Mouse (Mus musculus): ENCODE results near the gene Gm47985. TPM values are rescaled to one million over a fixed set of nuclear protein-coding genes. Genes with fewer than 3 reads are reported as not detected.
"Not testable (repeated sequence)": the region's sequence is repeated elsewhere in the genome, so short reads cannot be mapped to it uniquely, and the experiment has no call there.

Gm47985 gene
- total and polyA plus RNA-seq, 3 experiments: 0.19 to 0.25 TPM; not detected in 1

DNA sequence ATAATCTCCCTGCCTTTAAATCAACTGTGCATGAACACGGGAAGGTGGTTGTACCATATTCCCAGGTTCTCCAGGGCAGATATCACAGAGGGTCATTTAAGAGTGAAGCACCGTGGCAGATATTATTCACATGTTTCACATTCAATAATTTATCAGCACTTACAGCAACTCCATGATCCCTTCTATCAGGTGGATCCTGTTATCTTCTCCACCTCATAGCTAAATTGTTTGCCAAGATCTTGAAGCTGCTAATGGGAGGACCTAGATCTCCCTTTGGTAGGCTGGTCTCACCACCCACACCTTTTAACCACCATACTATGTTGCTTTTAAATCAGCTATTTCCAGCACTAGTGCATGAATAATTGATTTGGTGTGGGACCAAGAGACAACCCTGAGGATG lies 2.2 kb upstream of the Gm47985 start:
- DNase-seq (ENCODE audit: low read depth, low spot score): peak; percentile 41
- Histone ChIP-seq H3K9me3 (replicated peaks; ENCODE audit: insufficient read depth, low read length) (no peaks in the 10 kb centered on the region), H3K79me2 (ENCODE audit: control insufficient read depth, insufficient read depth, low read length, poor library complexity) (no peaks in the 10 kb centered on the region), H3K27me3 (ENCODE audit: control insufficient read depth in 1 of 2, insufficient read depth in 2 of 2, low read length in 2 of 2) (no peaks in the 10 kb centered on the region), H3K9ac (ENCODE audit: control insufficient read depth, low read depth, low read length, poor library complexity, severe bottlenecking) (no peak overlapping the region), H3K27ac (ENCODE audit: control insufficient read depth, low read depth, low read length) (peak overlapping the region; percentile 20), H3K36me3 (ENCODE audit: control insufficient read depth in 1 of 2, insufficient read depth in 2 of 2, low read length in 2 of 2) (peaks cover 0 to 28% of the 10 kb centered on the region in 2 experiments; a peak in 2 of 4 replicates), H3K4me1 (ENCODE audit: control insufficient read depth in 1 of 2, insufficient read depth in 2 of 2, low read length in 2 of 2) (peaks cover 27 to 40% of the 10 kb centered on the region in 2 experiments), H3K4me3 (ENCODE audit: control insufficient read depth in 1 of 2, insufficient read depth in 1 of 2, low read depth in 2 of 2, low read length in 2 of 2) (peak overlapping the region in 1 of 2 experiments; percentile 5; a peak in 1 of 4 replicates)
- TF ChIP-seq MAFK (IDR thresholded peaks at IDR 0.05; ENCODE audit: borderline replicate concordance, low read depth, low read length) (no peak), ZNF384 (IDR thresholded peaks at IDR 0.05; ENCODE audit: low read depth, low read length) (no peak), TCF12 (IDR thresholded peaks at IDR 0.05; ENCODE audit: low read depth, low read length) (peak; percentile 88), POLR2A (IDR thresholded peaks at IDR 0.05; ENCODE audit: control insufficient read depth in 1 of 2, insufficient read depth in 1 of 2, low read depth in 1 of 2, low read length in 2 of 2, poor library complexity in 1 of 2) (no peak), ZKSCAN1 (IDR thresholded peaks at IDR 0.05; ENCODE audit: low read depth, low read length) (no peak), ETS1 (IDR thresholded peaks at IDR 0.05; ENCODE audit: low read depth, low read length) (peak; percentile 79), HCFC1 (IDR thresholded peaks at IDR 0.05; ENCODE audit: low read depth, low read length) (no peak), GATA1 (IDR thresholded peaks at IDR 0.05; ENCODE audit: low read depth, low read length) (peak; percentile 76), EP300 (IDR thresholded peaks at IDR 0.05; ENCODE audit: low read depth in 1 of 2, low read length in 2 of 2) (peak; percentile 66 to 83; a peak in 3 of 4 replicates), RCOR1 (IDR thresholded peaks at IDR 0.05; ENCODE audit: low read depth, low read length) (0 out of 2 replicates have a peak, but pooled peaks have one; percentile 48), MAZ (IDR thresholded peaks at IDR 0.05; ENCODE audit: low read depth, low read length) (no peak)

DNA sequence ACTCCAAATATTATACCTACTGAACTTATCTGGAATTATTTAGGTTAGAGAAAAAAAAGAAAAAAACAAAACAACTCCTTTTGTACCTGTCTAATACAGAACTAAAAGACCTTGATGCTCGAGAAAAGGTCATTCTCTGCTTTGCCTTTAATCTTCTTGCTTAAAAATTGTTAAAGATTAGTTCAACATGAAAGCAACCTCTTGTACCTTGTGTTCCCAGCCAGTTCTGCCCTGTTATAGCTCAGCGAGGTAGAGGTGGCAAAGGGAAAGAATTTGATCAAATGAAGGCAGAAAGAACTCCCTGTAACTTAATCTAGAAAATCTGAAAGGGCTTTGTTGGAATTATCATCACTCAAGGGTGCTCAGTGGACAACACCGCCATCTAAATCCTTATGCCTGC lies 3.8 kb downstream of the Gm47985 start:
- H3K4me3 ChIP-seq (ENCODE audit: control insufficient read depth in 1 of 2, insufficient read depth in 1 of 2, low read depth in 2 of 2, low read length in 2 of 2); H3K9ac ChIP-seq (ENCODE audit: control insufficient read depth, low read depth, low read length, poor library complexity, severe bottlenecking); H3K9me3 ChIP-seq (replicated peaks; ENCODE audit: insufficient read depth, low read length); H3K27me3 ChIP-seq (ENCODE audit: control insufficient read depth in 1 of 2, insufficient read depth in 2 of 2, low read length in 2 of 2); H3K36me3 ChIP-seq (ENCODE audit: control insufficient read depth in 1 of 2, insufficient read depth in 2 of 2, low read length in 2 of 2); DNase-seq (ENCODE audit: low read depth, low spot score); H3K27ac ChIP-seq (ENCODE audit: control insufficient read depth, low read depth, low read length); H3K4me1 ChIP-seq (ENCODE audit: control insufficient read depth in 1 of 2, insufficient read depth in 2 of 2, low read length in 2 of 2); H3K79me2 ChIP-seq (ENCODE audit: control insufficient read depth, insufficient read depth, low read length, poor library complexity): not testable (repeated sequence)

- H3K4me1 ChIP-seq (ENCODE audit: control insufficient read depth in 1 of 2, insufficient read depth in 2 of 2, low read length in 2 of 2); H3K27ac ChIP-seq (ENCODE audit: control insufficient read depth, low read depth, low read length); H3K4me3 ChIP-seq (ENCODE audit: control insufficient read depth in 1 of 2, insufficient read depth in 1 of 2, low read depth in 2 of 2, low read length in 2 of 2); H3K36me3 ChIP-seq (ENCODE audit: control insufficient read depth in 1 of 2, insufficient read depth in 2 of 2, low read length in 2 of 2); H3K9ac ChIP-seq (ENCODE audit: control insufficient read depth, low read depth, low read length, poor library complexity, severe bottlenecking); DNase-seq (ENCODE audit: low read depth, low spot score); H3K27me3 ChIP-seq (ENCODE audit: control insufficient read depth in 1 of 2, insufficient read depth in 2 of 2, low read length in 2 of 2); H3K79me2 ChIP-seq (ENCODE audit: control insufficient read depth, insufficient read depth, low read length, poor library complexity); H3K9me3 ChIP-seq (replicated peaks; ENCODE audit: insufficient read depth, low read length): not testable (repeated sequence)
- TF ChIP-seq RCOR1 (IDR thresholded peaks at IDR 0.05; ENCODE audit: low read depth, low read length): 0 out of 2 replicates have a peak, but pooled peaks have one; percentile 14
These were observed 4.6 kb downstream of the Gm47985 start for GRCm38 (mm10) chr1:151186879-151187424.
